Mouse (Mus musculus) mature B cell (primary cell): ENCODE results near the gene Ebi3.

Experiments used
- in situ Hi-C: fragments of 300-500 bp; cut with MboI; formaldehyde crosslinking; loops from 2 replicates; pipeline ENCODE4 v1.14.3; 2019

Ebi3 gene

DNA sequence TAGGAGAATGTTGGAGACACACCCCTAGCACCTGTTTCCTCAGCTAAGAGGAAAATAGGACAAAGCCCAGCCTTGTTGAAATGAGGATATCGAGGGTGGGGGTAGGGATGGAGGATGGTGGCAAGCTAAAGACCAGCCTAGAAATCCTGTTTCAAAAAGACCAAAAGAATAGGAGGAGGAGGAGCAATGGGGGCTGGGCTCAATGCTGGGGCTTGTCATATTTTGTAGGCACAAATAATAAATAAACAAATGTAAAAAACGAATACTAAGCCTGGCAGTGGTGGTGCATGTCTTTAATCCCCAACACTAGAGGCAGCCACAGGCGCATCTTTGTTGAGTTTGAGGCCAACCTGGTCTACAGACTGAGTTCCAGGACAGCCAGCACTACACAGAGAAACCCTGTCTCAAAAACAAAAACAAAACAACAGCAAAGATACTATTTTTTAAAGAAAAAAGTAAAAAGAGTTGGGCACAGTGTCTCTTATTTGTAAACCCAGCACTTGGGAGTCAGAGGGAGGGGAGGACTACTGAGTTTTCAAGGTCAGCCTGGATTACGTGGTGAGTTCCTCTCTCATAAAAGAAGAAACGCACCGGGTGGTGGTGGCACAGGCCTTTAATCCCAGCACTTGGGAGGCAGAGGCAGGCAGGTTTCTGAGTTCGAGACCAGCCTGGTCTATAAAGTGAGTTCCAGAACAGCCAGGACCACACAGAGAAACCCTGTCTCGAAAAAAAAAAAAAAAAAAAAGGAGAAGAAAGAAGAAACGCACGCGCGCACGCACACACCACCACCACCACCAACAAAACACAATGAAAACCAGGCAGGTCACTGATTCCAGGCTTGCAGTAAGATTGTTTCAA lies 5.5 kb downstream of the Ebi3 start:
- in situ Hi-C loops = loop anchor here (25.0 kb wide), 1 partner anchor 246 kb away; the partner anchor contains the start of gene Pot1b

DNA sequence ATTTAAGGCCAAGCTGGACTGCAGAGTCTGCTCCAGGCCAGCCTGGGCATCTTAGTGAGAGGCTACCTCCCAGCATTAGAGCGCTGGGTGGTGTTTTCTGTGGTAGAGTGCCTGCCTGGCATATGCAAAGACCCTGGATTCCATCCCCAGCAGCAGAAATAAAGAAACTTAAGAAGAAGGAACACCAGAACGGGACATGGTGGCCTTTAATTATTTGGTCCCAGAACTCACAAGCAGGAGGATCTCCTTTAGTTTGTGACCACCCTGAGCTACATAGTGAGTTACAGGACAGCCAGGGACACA lies 6.1 kb downstream of the Ebi3 start:
- in situ Hi-C loops = loop anchor here (25.0 kb wide), 1 partner anchor 246 kb away; the partner anchor contains the start of gene Pot1b

DNA sequence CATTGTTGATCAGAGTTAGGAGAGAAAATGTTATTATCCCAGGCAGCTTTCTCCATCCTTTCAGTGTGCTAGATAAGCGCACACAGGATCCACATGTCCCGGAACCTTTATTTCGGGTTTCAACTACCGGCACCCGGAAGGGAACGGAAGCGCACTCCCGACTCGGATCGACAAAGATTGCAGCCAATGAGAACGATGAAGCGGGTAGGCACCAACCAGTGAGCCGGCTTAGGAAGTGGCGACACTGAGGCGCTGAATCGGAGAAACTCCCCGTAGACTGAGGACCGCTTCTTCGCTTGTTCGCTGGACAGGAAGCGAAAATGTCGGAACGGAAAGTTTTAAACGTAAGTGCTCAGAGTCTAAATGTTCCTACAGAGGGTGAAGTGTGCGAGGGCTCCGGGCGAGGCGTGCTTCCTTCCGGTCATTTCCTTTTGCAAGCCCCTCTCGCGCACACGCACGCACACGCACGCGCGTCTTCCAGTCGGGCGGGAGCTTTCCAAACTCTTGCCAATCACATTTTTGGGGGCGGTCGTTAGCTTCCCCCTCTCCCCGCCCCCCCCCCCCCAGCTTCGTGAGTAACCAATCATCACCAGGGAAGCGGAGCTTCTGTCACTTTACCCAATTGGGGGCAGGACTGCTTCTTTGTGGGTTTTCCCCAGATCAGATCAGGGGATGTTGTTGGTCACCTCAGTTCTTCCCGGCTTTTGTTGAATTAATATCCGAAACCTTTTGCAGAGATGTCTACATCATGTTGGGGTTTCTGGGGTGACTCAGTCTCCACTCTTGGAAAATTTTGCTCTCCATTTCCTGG lies 6.7 kb downstream of the Ebi3 start, which contains the start of gene Yju2:
TSS of gene Yju2 (plus strand) at position 182 of the 811 bp plus-strand sequence.
- in situ Hi-C loops = loop anchor here (25.0 kb wide), 1 partner anchor 247 kb away; the partner anchor contains the start of gene Pot1b

DNA sequence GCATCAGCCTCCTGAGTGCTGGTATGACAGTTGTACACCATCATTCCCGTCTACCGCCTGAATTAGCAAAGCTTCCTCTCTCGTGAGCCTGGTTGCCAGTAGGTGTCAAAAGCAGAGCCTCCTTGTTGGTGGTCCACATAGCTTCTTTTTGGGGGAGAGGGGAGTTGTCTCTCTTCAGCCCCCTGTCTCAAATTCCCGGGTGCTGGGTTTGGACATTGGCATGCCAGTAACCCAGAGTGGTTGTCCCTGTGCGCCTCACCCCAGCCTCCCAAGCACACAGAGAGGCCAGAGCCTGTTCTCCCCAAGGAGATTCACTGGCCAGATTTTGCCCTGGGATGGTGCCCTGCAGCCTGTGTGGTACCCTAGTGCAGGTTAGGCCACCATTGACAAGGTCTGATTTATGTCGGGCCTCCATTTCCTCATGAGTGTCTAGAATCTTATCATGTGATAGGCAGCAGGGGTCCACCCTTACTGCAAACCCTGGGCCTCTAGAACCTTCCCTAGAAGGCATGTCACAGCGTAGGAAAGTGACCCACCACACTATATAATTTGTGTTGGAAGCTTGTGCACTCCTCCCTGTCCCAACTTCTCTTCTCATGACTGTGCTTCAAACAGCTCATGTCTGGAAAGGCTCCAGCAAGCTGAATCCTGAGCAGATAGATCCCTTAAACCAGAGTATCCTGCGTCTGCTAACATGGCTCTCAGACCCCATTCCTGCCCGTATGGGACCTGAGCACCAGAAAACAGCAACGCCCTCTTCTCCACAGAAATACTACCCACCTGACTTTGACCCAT lies 7.7 kb downstream of the Ebi3 start:
- in situ Hi-C loops = loop anchor here (25.0 kb wide), 1 partner anchor 248 kb away; the partner anchor contains the start of gene Pot1b

DNA sequence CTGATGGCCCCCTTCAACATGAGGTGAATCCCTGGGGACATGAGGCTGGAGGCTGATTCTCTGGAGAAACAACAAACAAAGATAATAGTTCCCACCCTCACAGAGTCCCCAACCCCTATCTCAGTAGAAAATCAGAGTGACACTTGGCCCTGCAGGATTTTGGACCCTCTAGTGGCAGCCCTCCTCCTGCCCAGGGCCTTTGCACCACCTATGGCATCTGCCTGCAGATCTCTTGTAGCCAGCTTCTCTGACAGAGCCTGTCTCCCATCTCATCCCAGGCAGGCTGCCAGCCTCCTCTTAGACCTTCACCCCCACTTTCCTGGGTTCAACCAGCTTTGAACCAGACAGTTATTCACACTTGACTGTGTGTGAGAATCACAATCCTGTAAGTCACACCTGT lies 8.4 kb downstream of the Ebi3 start:
- in situ Hi-C loops = loop anchor here (25.0 kb wide), 1 partner anchor 248 kb away; the partner anchor contains the start of gene Pot1b

DNA sequence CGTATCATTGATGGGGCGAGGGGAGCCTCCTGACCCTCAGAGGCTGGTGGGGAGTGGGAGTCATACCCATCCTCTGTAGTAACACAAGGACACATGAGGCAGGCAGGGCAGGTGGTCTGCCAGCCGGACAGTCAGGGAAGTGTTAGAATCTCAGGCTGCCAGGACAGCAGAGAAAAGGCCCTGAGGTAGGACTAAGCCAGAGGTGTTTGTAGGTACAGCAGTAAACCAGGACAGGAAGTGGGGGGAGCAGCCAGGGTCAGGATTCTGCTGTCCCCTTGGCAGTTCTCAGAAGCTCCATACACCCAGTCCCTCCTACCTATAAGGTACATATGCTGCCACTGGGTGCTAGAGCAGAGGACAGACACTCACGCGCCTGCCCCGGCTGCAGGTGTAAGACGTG lies 9.2 kb downstream of the Ebi3 start:
- in situ Hi-C loops = loop anchor here (25.0 kb wide), 1 partner anchor 249 kb away; the partner anchor contains the start of gene Pot1b

DNA sequence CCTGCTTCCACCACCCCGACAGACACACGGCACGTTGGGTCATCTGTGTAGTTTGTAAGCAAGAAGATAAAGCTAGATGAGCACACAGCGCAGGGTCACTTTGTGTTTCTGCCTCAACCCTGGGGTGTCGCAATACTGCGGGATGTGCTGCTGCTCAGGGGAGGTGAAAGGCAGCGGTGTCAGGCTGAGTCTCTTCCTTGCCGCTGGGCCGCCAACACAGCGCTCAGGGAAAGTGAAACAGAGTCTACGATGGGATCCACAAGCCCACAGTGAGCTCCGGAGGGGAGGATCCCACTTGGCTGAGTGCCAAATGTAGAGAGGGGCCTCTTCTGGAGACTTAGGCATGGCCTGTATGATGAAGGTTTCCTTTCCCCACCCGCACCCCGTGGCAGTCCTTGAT lies 10.7 kb downstream of the Ebi3 start:
- in situ Hi-C loops = loop anchor here (25.0 kb wide), 1 partner anchor 251 kb away; the partner anchor contains the start of gene Pot1b

DNA sequence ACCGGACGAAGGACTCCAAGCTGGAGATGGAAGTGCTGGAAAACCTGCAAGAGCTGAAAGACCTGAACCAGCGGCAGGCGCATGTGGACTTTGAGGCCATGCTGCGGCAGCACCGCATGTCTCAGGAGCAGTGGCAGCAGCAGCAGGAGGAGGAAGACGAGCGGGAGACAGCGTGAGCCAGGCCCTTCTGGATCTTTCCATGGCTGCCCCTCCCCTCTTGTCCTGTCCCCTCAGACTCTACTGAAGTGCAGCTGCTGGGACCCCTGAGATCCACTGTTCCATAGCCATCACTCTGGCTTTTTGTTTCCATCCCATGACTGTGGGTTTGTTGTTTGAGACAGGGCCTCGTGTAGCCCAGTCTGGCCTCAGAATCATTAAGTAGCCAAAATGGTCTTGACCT lies 12.1 kb downstream of the Ebi3 start:
- in situ Hi-C loops = loop anchor here (25.0 kb wide), 1 partner anchor 252 kb away; the partner anchor contains the start of gene Pot1b

DNA sequence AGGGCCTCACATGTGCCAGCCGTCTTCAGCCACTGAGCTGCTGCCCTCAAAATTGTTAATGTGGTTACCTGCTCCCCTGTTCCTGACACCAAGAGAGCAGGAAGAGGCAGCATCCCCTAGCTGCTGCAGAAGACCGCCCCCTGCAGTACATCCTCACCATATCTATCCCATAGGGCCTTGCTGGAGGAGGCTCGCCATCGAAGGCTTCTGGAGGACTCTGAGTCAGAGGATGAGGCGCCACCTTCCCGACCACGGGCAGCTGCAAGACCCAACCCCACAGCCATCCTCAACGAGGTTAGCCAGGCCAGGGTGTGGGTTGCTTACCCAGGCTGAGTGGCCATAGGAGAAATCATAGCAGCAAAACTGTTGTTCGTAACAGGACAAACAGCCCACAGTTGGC lies 12.6 kb downstream of the Ebi3 start:
- in situ Hi-C loops = loop anchor here (25.0 kb wide), 1 partner anchor 253 kb away; the partner anchor contains the start of gene Pot1b

DNA sequence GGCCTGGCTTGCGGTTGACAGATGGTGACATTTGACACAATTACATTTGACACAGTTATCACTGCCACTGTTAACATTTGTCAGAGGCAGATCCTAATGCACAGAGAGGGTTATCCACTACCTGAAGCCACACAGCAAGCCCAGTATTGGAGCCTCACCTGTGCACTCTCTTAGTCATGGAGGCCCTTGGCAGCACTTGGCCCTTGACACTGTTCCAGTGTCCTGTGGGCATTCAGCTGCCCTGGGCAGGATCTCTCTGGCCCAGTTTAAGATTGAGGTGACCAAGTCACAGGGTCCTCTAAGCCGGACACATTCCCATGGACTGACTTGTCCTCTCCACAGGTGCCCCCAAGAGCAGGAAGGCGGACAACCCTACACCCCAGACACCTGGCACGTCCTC lies 14.7 kb downstream of the Ebi3 start:
- in situ Hi-C loops = loop anchor here (25.0 kb wide), 1 partner anchor 255 kb away; the partner anchor contains the start of gene Pot1b

DNA sequence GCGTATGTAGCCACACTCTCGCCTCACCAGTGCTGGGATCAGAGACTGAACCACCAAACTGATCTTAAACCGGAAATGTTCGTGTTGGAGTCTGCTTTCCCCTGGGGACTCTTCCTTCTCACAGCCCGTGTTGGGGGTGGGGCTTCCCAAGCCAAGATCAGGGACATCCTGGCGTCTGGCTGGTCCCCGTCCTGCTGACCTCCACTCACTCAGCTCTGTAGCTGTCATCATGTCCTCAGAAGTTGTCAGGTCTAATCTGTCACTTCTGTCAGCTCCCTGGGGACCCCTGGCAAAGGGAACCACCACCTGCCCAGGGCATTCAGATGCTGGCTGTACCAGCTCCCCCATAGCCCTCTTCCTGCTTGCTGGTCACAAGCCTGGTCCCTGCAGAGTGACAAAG lies 15.8 kb downstream of the Ebi3 start:
- in situ Hi-C loops = loop anchor here (25.0 kb wide), 1 partner anchor 256 kb away; the partner anchor contains the start of gene Pot1b

DNA sequence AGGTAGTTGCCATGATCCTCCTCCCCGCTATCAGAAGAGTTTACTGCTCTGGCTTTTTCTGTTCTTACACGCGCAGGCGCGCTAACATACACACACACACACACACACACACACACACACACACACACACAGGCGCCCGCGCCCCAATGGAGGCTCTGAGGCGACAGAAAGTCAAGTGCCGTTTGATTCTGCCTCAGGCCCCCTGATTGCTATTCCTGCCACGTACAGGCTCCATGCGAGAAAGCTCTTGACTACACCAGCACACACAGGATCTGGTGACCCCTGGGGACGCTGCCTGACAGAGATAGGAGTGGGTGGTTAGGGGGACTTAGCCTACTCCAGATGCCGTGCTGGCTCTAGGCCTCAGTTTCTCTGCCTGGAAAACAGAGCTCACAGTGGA lies 17.1 kb downstream of the Ebi3 start:
- in situ Hi-C loops = loop anchor here (25.0 kb wide), 1 partner anchor 257 kb away; the partner anchor contains the start of gene Pot1b

DNA sequence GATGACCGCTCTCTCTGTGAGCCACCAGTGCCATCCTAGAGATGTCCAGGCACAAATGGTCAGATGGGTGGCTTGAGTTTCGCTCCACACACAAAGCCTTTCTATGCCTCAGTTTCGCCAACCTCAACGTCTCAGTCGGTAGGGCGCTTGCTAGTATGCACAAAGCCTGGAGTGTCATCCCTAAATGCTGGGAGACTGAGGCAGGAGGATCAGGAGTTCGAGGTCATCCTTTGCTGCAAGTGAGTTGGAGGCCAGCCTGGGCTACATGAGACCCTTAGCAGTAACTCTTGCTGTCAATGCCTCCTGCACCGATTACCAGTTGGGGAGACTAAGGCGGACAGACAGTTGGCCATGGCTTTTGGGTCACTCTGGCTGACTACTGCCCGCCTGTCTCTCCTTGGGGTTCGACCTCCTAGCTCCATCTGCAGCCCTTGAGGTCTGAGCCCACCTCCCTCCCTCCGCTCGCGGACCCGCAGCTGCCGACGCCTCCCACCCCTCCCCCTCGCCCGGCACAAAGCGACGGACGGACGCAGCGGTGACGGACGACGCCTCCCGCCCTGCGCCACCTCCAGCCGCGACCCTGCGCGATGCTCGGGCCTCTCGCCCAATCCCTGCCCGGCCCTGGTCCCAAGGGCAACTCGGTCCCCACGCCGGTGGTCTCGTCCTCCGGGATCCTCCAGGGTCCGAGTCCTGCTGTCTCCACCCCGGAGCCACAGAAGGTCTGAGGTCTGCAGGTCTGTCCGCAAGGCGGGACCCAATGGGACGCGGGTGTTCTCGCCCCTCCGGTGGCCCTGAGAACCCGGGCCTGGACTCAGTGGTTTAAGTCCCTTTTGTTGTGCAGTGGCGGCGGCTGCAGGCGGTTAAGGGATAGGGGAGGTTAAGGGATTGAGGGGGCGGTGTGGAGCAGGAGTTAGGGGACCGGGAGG lies 17.8 kb downstream of the Ebi3 start, which contains the start of gene Shd:
TSS of gene Shd (plus strand) at position 502 of the 926 bp plus-strand sequence.
- in situ Hi-C loops = loop anchor here (25.0 kb wide), 1 partner anchor 258 kb away; the partner anchor contains the start of gene Pot1b

DNA sequence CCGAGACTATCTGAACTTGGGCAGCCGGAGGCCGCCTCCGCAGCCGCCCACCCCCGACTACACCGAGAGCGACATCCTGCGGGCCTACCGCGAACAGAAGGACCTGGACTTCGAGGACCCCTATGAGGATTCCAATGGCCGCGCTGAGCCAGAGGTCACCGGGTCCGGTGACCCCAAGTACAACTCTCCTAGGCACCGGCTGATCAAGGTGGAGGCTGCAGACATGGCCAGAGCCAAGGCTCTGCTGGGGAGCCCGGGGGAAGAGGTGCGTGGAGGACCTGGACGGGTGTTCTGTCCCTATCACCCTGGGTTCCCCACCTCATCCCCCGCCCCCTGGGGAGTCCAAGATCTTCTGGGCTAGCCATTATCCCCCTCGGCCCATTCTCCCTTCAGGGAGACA lies 19.0 kb downstream of the Ebi3 start:
- in situ Hi-C loops = loop anchor here (25.0 kb wide), 1 partner anchor 259 kb away; the partner anchor contains the start of gene Pot1b

DNA sequence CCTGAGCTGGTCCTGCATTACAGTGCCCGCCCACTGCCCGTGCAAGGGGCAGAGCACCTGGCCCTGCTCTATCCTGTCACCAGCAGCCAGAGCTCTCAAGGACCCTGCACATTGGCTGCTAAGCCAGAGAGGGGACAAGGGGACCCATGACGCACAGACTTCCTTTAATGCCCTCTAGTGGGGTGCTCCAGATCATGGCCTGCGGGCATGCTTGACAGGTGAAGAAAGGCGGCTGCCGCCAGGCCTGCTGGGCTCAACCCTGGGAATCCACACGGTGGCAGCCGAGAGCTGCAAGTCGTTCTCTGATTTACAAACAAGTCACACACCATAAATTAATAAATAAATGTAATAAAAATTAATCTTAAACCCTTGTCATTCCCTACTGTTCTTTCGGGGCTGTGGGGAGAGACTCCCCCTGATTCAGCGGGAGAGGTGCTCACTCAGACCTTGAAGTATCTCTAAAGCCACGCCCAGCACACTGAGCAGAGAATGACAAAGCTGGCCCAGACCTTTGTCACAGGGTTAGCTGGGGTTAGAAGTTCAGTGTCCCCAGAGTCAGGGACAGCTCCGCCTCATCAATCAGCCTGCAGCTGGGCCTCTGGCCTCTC lies 23.9 kb downstream of the Ebi3 start:
- in situ Hi-C loops = no loop called here

DNA sequence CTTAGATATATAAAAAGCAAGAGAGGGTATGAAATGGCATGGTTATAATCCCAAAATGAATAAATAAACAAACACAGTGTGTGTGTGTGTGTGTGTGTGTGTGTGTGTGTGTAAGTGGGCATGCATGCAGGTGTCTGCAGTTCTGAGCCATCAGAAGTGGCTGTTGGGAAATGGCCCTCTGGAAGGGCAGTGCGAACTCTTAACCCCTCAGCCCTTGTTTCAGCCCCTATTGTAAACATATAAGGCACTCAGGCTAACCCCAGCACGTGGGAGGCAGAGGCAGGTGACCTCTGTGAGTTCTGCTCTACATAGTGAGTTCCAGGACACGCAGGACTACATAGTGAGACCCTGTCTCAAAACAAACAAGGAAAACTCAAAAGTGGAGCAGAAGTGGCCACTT lies 24.9 kb downstream of the Ebi3 start:
- in situ Hi-C loops = no loop called here

DNA sequence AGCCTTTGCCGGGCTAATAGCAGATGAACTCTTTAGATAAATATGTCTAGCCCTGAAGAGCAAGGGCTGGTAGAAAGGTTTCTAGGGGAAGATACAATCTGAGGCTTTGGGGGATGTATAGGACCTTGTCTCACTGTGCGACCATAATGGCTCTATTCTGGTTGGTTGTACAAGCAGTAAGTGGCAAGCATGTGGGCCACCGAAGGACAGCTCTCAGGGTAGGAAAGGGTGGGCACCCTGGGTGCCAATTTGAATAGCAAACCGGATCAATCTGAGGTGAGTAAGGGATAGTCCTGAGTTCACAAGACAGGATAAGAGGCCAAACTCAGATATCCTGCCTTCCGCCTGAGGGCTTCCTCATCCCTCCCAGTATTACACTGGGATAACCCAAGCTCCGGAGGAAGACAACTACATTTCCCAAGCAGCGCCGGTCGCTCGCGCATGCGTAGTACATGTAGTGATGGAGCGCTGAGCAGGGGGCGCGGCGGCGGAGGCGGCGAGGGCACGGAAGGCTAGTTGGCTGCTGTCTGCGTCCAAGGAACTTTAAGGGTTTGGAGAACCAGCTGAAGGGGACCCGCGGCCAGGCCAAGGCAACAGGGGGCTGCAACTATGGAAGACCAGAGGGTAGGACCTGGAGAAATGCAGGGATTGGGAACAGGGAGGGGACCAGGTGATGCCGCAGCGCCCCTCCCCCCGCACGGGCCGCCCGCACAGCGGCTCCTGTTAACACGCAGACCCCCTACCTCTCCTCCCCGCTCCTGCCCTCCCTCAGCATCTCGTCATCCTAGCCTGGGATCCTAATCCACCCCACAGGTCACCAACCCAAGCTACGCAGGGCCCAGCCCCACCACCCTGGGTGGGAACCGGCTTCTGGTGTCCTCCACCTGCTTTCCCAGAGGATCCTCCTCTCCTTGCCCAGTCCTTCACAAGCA lies 33.9 kb downstream of the Ebi3 start, which contains the start of gene Fsd1:
TSS of gene Fsd1 (plus strand) at position 480 of the 932 bp plus-strand sequence.
- in situ Hi-C loops = no loop called here

DNA sequence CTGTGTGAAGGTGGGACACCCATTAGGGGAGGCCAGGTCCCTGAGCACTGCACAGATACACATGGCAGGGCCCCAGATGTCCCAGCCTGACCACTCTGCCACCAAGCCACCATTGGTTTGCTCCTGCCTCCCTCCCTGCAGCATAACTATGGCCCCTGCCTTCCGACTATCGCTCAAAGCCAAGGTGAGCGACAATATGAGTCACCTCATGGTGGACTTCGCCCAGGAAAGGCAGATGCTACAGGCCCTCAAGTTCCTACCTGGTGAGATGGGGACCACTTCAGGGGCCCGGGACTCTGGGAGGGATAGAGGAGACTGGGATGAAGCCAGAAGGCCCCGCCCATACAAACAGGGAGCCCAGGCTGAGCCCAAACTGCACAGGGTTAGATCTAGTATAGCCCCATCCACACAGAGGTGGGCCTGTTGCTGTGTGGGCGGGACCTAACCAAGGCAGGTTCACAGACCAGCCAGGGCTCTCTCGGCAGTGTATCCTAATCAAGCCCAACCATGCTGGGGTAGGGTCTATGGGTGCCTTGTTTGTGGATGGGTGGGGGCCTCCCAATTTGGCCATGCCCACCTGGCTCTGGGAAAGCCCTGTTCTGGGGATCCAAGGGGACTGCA lies 37.9 kb downstream of the Ebi3 start:
- in situ Hi-C loops = no loop called here
